8 mouse cellular contexts compared by ENCODE assay signal in the genomic region with DNA sequence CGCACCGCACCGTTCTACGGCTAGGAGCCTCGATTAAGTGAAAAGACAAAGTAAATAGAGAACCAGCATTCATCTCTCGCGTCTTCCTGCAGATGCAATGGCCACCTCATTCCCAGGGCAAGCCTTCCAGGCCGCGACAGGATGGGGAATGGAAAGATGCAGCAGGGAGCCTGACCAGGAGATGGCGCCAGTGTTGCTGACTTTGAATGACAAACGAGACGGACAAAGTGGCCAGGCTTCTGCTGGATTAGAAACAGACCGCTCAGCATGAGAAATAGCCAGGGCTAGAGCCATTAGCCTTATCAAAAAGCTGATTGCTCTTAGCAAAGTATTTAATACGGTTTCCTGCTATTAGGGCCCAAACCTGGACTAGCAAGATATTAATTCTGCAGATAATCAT.
DNase-seq lines count a peak whose midpoint lies in the region; ATAC-seq and TF ChIP-seq lines count a peak whose summit lies in the region.

No protein-coding gene starts in this region.

- ATAC-seq in liver, embryonic 12.5 days, result no peak
- ATAC-seq in limb, embryonic 14.5 days (ENCODE audit: low FRiP score, low read depth), result no peak
- ATAC-seq in neural tube, embryonic 13.5 days (ENCODE audit: low read depth), result 0 out of 2 replicates have a peak, but pooled peaks have one; percentile 44

- no peaks in the 10 kb centered on the region for H3K9me3 ChIP-seq in liver, embryonic 12.5 days (replicated peaks)
- no peaks in the 10 kb centered on the region for H3K9me3 ChIP-seq in limb, embryonic 14.5 days (ENCODE audit: control insufficient read depth, low read length)
- H3K9me3 ChIP-seq in neural tube, embryonic 13.5 days, result no peaks in the 10 kb centered on the region

- H3K4me2 ChIP-seq in liver, embryonic 12.5 days, result no peak overlapping the region
- no peak overlapping the region for H3K4me2 ChIP-seq in limb, embryonic 14.5 days (replicated peaks; ENCODE audit: low read depth, low read length, severe bottlenecking)
- no peak overlapping the region for H3K4me2 ChIP-seq in neural tube, embryonic 13.5 days

- DNase-seq in liver, result peak; percentile 77
- peak; percentile 93 to 96 for DNase-seq in cerebellum, postnatal 4 days (ENCODE audit: low spot score in 2 of 2)
- DNase-seq in gastrocnemius, postnatal 25 days, result peak; percentile 71
- peak; percentile 93 for DNase-seq in kidney, adult 9 months
- DNase-seq in limb, embryonic 14.5 days (ENCODE audit: low spot score), result peak; percentile 86
- DNase-seq in thymus, postnatal 0 days (ENCODE audit: low spot score), result peak; percentile 47

- H3K4me3 ChIP-seq in liver, embryonic 12.5 days, result no peak overlapping the region
- no peak overlapping the region for H3K4me3 ChIP-seq in limb, embryonic 14.5 days (replicated peaks; ENCODE audit: low read length)
- no peak overlapping the region for H3K4me3 ChIP-seq in neural tube, embryonic 13.5 days

- no peak overlapping the region for H3K9ac ChIP-seq in liver, embryonic 12.5 days
- no peak overlapping the region for H3K9ac ChIP-seq in limb, embryonic 14.5 days (ENCODE audit: low read depth, low read length, severe bottlenecking)
- no peak overlapping the region for H3K9ac ChIP-seq in neural tube, embryonic 13.5 days

- no peaks in the 10 kb centered on the region for H3K4me1 ChIP-seq in liver, embryonic 12.5 days
- no peaks in the 10 kb centered on the region for H3K4me1 ChIP-seq in limb, embryonic 14.5 days (ENCODE audit: control insufficient read depth, insufficient read depth, low read length)
- H3K4me1 ChIP-seq in neural tube, embryonic 13.5 days (replicated peaks), result peaks cover 5% of the 10 kb centered on the region; the same call in 1 of the 2 replicates

- H3K27ac ChIP-seq in liver, embryonic 12.5 days, result no peak overlapping the region
- no peak overlapping the region for H3K27ac ChIP-seq in limb, embryonic 14.5 days (replicated peaks; ENCODE audit: low read depth, low read length)
- peak overlapping the region; percentile 55 for H3K27ac ChIP-seq in neural tube, embryonic 13.5 days (replicated peaks)

- H3K36me3 ChIP-seq in liver, embryonic 12.5 days, result no peaks in the 10 kb centered on the region
- no peaks in the 10 kb centered on the region for H3K36me3 ChIP-seq in limb, embryonic 14.5 days (ENCODE audit: control insufficient read depth, insufficient read depth, low read length)
- H3K36me3 ChIP-seq in neural tube, embryonic 13.5 days, result no peaks in the 10 kb centered on the region

- WGBS in liver, embryonic 12.5 days (ENCODE audit: insufficient replicate concordance), result 9% methylated on average over 14 of the region's 14 CpGs
- WGBS in limb, embryonic 14.5 days, result 9% methylated on average over 14 of the region's 14 CpGs
- 6% methylated on average over 14 of the region's 14 CpGs for WGBS in neural tube, embryonic 13.5 days

- TF ChIP-seq POLR2A in limb, embryonic 14.5 days (IDR thresholded peaks at IDR 0.05; ENCODE audit: borderline replicate concordance, extremely low read depth, insufficient read depth, insufficient read length), result no peak

- H3K27me3 ChIP-seq in liver, embryonic 12.5 days (replicated peaks), result 0 out of 2 replicates have a peak, but pooled peaks cover 4% of the 10 kb centered on the region
- H3K27me3 ChIP-seq in limb, embryonic 14.5 days (ENCODE audit: control insufficient read depth, insufficient read depth, low read length), result no peaks in the 10 kb centered on the region
- H3K27me3 ChIP-seq in neural tube, embryonic 13.5 days, result no peaks in the 10 kb centered on the region
